Mouse (Mus musculus) myocyte (in vitro differentiated cells): ENCODE data around the gene Camk2d.

Experiments
- E2F4 ChIP-seq: IDR thresholded peaks from one replicate; pipeline ENCODE4 v1.6.1; 2011; ENCODE audit warnings: mild to moderate bottlenecking, control low read depth, moderate library complexity; ENCODE audit not compliant: insufficient read depth
- MAX ChIP-seq: IDR thresholded peaks from one replicate; pipeline ENCODE4 v1.6.1; 2011; ENCODE audit warnings: low read depth, mild to moderate bottlenecking, control low read depth
- POLR2A ChIP-seq: IDR thresholded peaks from one replicate; pipeline ENCODE4 v1.6.1; 2011; ENCODE audit warnings: low read depth, mild to moderate bottlenecking, control low read depth, moderate library complexity; ENCODE audit not compliant: insufficient read length
- SRF ChIP-seq: IDR thresholded peaks from one replicate; pipeline ENCODE4 v1.6.1; 2011; ENCODE audit warnings: low read depth; ENCODE audit not compliant: control insufficient read depth, insufficient read length

DNA sequence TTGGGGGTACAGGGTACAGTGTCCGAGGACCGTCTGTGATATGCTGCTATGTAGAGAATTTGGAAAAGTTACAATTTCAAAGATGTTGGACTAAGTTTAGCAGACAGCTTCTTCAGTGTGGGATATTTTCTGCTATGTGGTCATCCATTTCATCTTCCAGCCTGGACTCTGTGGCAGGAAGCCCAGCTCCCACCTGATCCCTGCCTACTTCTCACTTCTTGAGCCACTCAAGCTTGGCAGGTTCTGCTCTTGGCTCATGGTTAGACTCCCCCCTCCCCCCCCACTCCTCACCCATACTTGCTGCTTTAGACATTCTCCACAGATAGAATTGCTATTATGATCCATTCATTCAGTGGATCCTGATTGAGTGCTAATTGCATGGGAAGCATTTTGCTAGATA is 141.0 kb downstream of the Camk2d start:
- TF ChIP-seq MAX (no peak), POLR2A (no peak), E2F4 (no peak), SRF (no peak)
